Mouse (Mus musculus) spleen, adult 2 months (tissue): Measurements from ENCODE around the gene Cass4. TPM values are rescaled to one million over a fixed set of nuclear protein-coding genes. Genes with fewer than 3 reads are reported as not detected.

Experiments
- DNase-seq, 2 experiments: peaks; one replicate each; pipeline versions ENCODE4 v3.0.0 to v3.0.0-alpha.2; 2012 to 2021; ENCODE audit warnings: low spot score in 2 of 2, low read depth in 1 of 2
- H3K27ac ChIP-seq: fragments of 200-500 bp; 2 replicates; pipeline ENCODE4 v1.5.1; 2012; ENCODE audit warnings: low read length, inconsistent platforms; ENCODE audit not compliant: insufficient read depth
- H3K27me3 ChIP-seq: fragments of 200-500 bp; 2 replicates; pipeline ENCODE4 v1.6.1; 2012; ENCODE audit warnings: mild to moderate bottlenecking, moderate library complexity, low read length, inconsistent platforms; ENCODE audit not compliant: control insufficient read depth, insufficient read depth
- H3K36me3 ChIP-seq: fragments of 200-500 bp; 2 replicates; pipeline ENCODE4 v1.6.1; 2012; ENCODE audit warnings: mild to moderate bottlenecking, low read length, inconsistent platforms; ENCODE audit not compliant: control insufficient read depth, insufficient read depth
- H3K4me1 ChIP-seq: fragments of 200-500 bp; 2 replicates; pipeline ENCODE4 v1.6.1; 2011; ENCODE audit warnings: inconsistent platforms; ENCODE audit not compliant: control insufficient read depth, insufficient read depth, insufficient read length
- H3K4me3 ChIP-seq: fragments of 200-500 bp; 2 replicates; pipeline ENCODE4 v1.5.1; 2011; ENCODE audit warnings: mild to moderate bottlenecking, inconsistent platforms; ENCODE audit not compliant: insufficient read depth, insufficient read length; ENCODE audit errors: extremely low read depth
- CTCF ChIP-seq: fragments of 200-500 bp; IDR thresholded peaks from 2 replicates; pipeline ENCODE4 v1.5.1; 2011; ENCODE audit warnings: mild to moderate bottlenecking, inconsistent platforms; ENCODE audit not compliant: insufficient read depth, insufficient read length, insufficient replicate concordance; ENCODE audit errors: extremely low read depth
- POLR2A ChIP-seq: fragments of 200-500 bp; IDR thresholded peaks from 2 replicates; pipeline ENCODE4 v1.6.1; 2011; ENCODE audit warnings: low read depth, low read length, inconsistent platforms
- WGBS: fragments of 180-500 bp; shearing (Covaris S2); methylation state at CpG from one replicate; pipeline ENCODE4 v1.1.7; 2018; 5-methylcytosine and 5-hydroxymethylcytosine counted together
- polyA plus RNA-seq: library from polyadenylated mRNA; depleted of rRNA; stranded (reverse); fragments of >200 nt; gene quantifications from 2 replicates; pipeline ENCODE4 v1.2.3, GENCODE M21; 2012

The Cass4 gene
- polyA plus RNA-seq, 1 experiment = 1.6 TPM

DNA sequence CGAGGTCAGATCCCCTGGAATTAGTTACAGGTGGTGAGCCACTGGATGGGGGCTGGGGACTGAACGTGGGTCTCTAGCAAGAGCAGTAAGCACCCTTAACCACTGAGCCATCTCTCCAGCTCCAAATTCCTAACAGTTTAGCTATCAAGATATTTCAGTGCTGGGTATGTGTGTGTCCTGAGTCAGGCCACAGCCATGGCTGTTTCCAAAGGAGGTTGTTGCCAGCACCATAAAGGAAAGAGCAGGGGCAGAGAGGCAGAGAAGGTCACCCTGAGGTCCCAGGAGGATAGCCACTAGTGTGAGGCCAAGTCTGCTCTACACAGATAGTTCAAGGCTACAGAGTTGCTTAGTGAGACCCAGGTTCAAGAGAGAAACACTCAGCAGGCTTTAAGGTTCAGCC is 67.1 kb downstream of the Cass4 start:
- Histone ChIP-seq H3K27me3 (no peaks in the 10 kb centered on the region), H3K27ac (no peak overlapping the region), H3K36me3 (peaks cover 31% of the 10 kb centered on the region), H3K4me3 (no peak overlapping the region), H3K4me1 (no peaks in the 10 kb centered on the region)
- TF ChIP-seq CTCF (no peak), POLR2A (no peak)
- no peak for DNase-seq
- 94% methylated on average over 2 of the region's 2 CpGs for WGBS

DNA sequence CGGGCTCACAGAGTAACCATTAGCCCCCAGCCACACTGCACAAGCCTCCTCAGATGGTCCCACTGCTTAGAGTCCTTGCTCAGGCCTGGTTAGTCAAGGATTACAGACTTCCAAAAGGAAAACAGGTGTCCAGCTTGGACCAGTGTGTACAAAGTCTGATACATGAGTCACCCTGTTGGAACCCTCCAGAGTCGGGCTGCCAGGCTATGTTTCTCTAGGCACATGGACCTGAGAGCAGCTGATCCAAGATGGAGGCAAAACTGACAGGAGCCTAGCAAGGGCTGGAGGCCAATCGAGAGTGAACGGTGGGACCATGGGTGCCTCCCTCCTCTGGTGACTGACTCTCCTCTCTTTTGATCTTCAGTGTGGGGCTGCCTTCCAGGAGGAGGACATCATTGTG is 69.2 kb downstream of the Cass4 start:
- Histone ChIP-seq H3K27me3 (no peaks in the 10 kb centered on the region), H3K4me1 (no peaks in the 10 kb centered on the region), H3K4me3 (no peak overlapping the region), H3K36me3 (peaks cover 45% of the 10 kb centered on the region), H3K27ac (no peak overlapping the region)
- whole genome bisulfite sequencing = 90% methylated on average over 4 of the region's 4 CpGs
- TF ChIP-seq CTCF = no peak
- no peak for TF ChIP-seq POLR2A
- DNase-seq = no peak

- Histone ChIP-seq H3K4me1 (no peaks in the 10 kb centered on the region), H3K36me3 (peaks cover 58% of the 10 kb centered on the region), H3K27ac (no peak overlapping the region), H3K27me3 (no peaks in the 10 kb centered on the region), H3K4me3 (no peak overlapping the region)
- DNase-seq = no peak
- TF ChIP-seq CTCF = no peak
- TF ChIP-seq POLR2A = no peak
- 92% methylated on average over 11 of the region's 11 CpGs for whole genome bisulfite sequencing
Observed at GRCm38 (mm10) chr2:172466427-172467132, 73.0 kb downstream of the Cass4 start.

GRCm38 (mm10) chr2:172467206-172467605 is 73.6 kb downstream of the Cass4 start:
- H3K36me3 ChIP-seq = peaks cover 52% of the 10 kb centered on the region
- no peak for DNase-seq
- no peak for TF ChIP-seq CTCF
- no peak for TF ChIP-seq POLR2A
- no peaks in the 10 kb centered on the region for H3K27me3 ChIP-seq
- H3K27ac ChIP-seq = no peak overlapping the region
- 95% methylated on average over 5 of the region's 5 CpGs for WGBS
- no peaks in the 10 kb centered on the region for H3K4me1 ChIP-seq
- H3K4me3 ChIP-seq = no peak overlapping the region

DNA sequence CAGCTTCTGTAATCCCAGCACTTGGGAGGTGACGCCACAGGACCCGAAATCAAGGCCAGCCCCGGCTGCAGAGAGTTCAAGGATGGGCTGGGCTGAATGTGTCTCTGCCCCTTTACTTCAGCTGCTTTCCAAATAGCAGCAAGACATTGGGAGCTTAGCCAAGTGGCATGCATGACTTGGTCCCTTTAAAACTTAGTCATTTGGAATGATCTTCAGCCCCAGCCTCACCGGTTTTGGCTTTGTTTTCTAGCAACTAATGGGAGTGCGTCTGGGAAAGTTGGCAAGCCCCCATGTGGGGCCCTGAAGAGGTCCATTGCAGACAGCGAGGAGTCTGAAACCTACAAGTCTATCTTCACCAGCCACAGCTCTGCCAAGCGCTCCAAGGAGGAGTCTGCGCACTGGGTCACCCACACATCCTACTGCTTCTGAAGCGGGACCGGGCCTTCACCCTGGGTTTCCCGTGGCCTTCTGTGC is 74.8 kb downstream of the Cass4 start:
- H3K27ac ChIP-seq = no peak overlapping the region
- WGBS = 94% methylated on average over 11 of the region's 11 CpGs
- peaks cover 47% of the 10 kb centered on the region for H3K36me3 ChIP-seq
- H3K4me1 ChIP-seq = no peaks in the 10 kb centered on the region
- DNase-seq = no peak
- no peak overlapping the region for H3K4me3 ChIP-seq
- no peaks in the 10 kb centered on the region for H3K27me3 ChIP-seq
- TF ChIP-seq CTCF = no peak

- WGBS = 94% methylated on average over 11 of the region's 11 CpGs
- no peak for TF ChIP-seq POLR2A
- TF ChIP-seq CTCF = no peak
- Histone ChIP-seq H3K36me3 (peaks cover 21% of the 10 kb centered on the region), H3K4me3 (no peak within 1 kb of the TSS), H3K27ac (no peak within 1 kb of the TSS), H3K27me3 (no peaks in the 10 kb centered on the region), H3K4me1 (no peaks in the 10 kb centered on the region)
- DNase-seq = no peak
Observed at GRCm38 (mm10) chr2:172472318-172472717, 78.7 kb downstream of the Cass4 start, which contains the start of gene Fam209. Gene Fam209 (plus strand): TSS chr2:172472520.

- DNase-seq = no peak
- no peak for TF ChIP-seq CTCF
- TF ChIP-seq POLR2A = no peak
Observed at GRCm38 (mm10) chr2:172473591-172473990, 80.0 kb downstream of the Cass4 start.

More at GRCm38 (mm10) chr2:172473591-172473990, 80.0 kb downstream of the Cass4 start:
- Histone ChIP-seq H3K4me3 (no peak overlapping the region), H3K4me1 (no peaks in the 10 kb centered on the region), H3K27me3 (no peaks in the 10 kb centered on the region), H3K36me3 (peaks cover 12% of the 10 kb centered on the region), H3K27ac (no peak overlapping the region)
- 79% methylated on average over 8 of the region's 8 CpGs for WGBS
